Mouse (Mus musculus) left cerebral cortex, adult 8-10 months (tissue): ENCODE results near the gene Cavin1. TPM values are rescaled to one million over a fixed set of nuclear protein-coding genes. Genes with fewer than 3 reads are reported as not detected.
A peak's percentile ranks its signal among the peaks of the same experiment; 100 is the strongest.

Source experiments
- DNase-seq, 2 experiments: peaks; one replicate each; pipeline ENCODE4 v3.0.0; 2022; ENCODE audit warnings: low spot score in 2 of 2
- total RNA-seq, 4 experiments: library from RNA; stranded (reverse); gene quantifications; 2 replicates each; pipeline ENCODE4 v1.2.4; 2022

Gene Cavin1
- total RNA-seq, 4 experiments from 2014 or later: 18.7 to 20.9 (median 20.8) TPM

- no peak for DNase-seq
These were observed 12.7 kb downstream of the Cavin1 start for GRCm38 (mm10) chr11:100957915-100958469.

GRCm38 (mm10) chr11:100957244-100957643 lies 13.4 kb downstream of the Cavin1 start:
- peak; percentile 31 to 99 for DNase-seq

GRCm38 (mm10) chr11:100949540-100949939 lies 21.1 kb downstream of the Cavin1 start:
- no peak for DNase-seq

GRCm38 (mm10) chr11:100948317-100948716 lies 22.4 kb downstream of the Cavin1 start:
- DNase-seq: no peak

GRCm38 (mm10) chr11:100947548-100947947 lies 23.1 kb downstream of the Cavin1 start:
- DNase-seq: no peak

GRCm38 (mm10) chr11:100946862-100947261 lies 23.8 kb downstream of the Cavin1 start:
- no peak for DNase-seq

GRCm38 (mm10) chr11:100942388-100942787 lies 28.3 kb downstream of the Cavin1 start:
- no peak for DNase-seq

- peak; percentile 98 to 99 for DNase-seq
These were observed 31.1 kb downstream of the Cavin1 start, which contains the start of gene Stat3 for GRCm38 (mm10) chr11:100939512-100940151. Gene Stat3 (minus strand): TSS chr11:100939540.

GRCm38 (mm10) chr11:100938711-100939511 lies 31.8 kb downstream of the Cavin1 start:
- DNase-seq: no peak

GRCm38 (mm10) chr11:100938112-100938511 lies 32.6 kb downstream of the Cavin1 start:
- no peak for DNase-seq

GRCm38 (mm10) chr11:100937295-100937694 lies 33.4 kb downstream of the Cavin1 start:
- DNase-seq: no peak

- no peak for DNase-seq
These were observed 35.0 kb downstream of the Cavin1 start for GRCm38 (mm10) chr11:100935373-100936355.

- no peak for DNase-seq
These were observed 39.3 kb downstream of the Cavin1 start for GRCm38 (mm10) chr11:100931254-100931921.

- DNase-seq: no peak
These were observed 40.1 kb downstream of the Cavin1 start for GRCm38 (mm10) chr11:100930611-100931010.

GRCm38 (mm10) chr11:100927386-100927785 lies 43.3 kb downstream of the Cavin1 start:
- DNase-seq: no peak

- no peak for DNase-seq
These were observed 46.2 kb downstream of the Cavin1 start for GRCm38 (mm10) chr11:100924386-100924919.

- no peak for DNase-seq
These were observed 49.6 kb downstream of the Cavin1 start for GRCm38 (mm10) chr11:100920887-100921624.

- DNase-seq: no peak
These were observed 52.7 kb downstream of the Cavin1 start for GRCm38 (mm10) chr11:100918007-100918406.

GRCm38 (mm10) chr11:100916432-100916971 lies 54.2 kb downstream of the Cavin1 start:
- no peak for DNase-seq
